Mouse (Mus musculus) cortical plate, adult 2 months (tissue): ENCODE data around the gene Tigar. TPM values are rescaled to one million over a fixed set of nuclear protein-coding genes. Genes with fewer than 3 reads are reported as not detected.

Experiments
- H3K27ac ChIP-seq: fragments of 200-500 bp; 2 replicates; pipeline ENCODE4 v1.5.1; 2012; ENCODE audit warnings: low read length, control low read depth, inconsistent platforms; ENCODE audit not compliant: insufficient read depth
- H3K4me1 ChIP-seq: fragments of 200-500 bp; 2 replicates; pipeline ENCODE4 v1.6.1; 2011; ENCODE audit warnings: low read length; ENCODE audit not compliant: control insufficient read depth, insufficient read depth
- H3K4me3 ChIP-seq: fragments of 200-500 bp; 2 replicates; pipeline ENCODE4 v1.5.1; 2011; ENCODE audit warnings: mild to moderate bottlenecking, low read length, control low read depth; ENCODE audit not compliant: insufficient read depth
- CTCF ChIP-seq: fragments of 200-500 bp; IDR thresholded peaks from 2 replicates; pipeline ENCODE4 v1.5.1; 2011; ENCODE audit warnings: mild to moderate bottlenecking, control low read depth, low read length; ENCODE audit not compliant: insufficient read depth; ENCODE audit errors: extremely low read depth
- POLR2A ChIP-seq: fragments of 200-500 bp; IDR thresholded peaks from 2 replicates; pipeline ENCODE4 v1.6.1; 2011; ENCODE audit warnings: mild to moderate bottlenecking, low read length, control low read depth; ENCODE audit not compliant: insufficient read depth; ENCODE audit errors: extremely low read depth
- polyA plus RNA-seq: library from polyadenylated mRNA; depleted of rRNA; stranded (reverse); fragments of >200 nt; gene quantifications from 2 replicates; pipeline ENCODE4 v1.2.3, GENCODE M21; 2012

Gene Tigar
- polyA plus RNA-seq, 1 experiment: 18.5 TPM

DNA sequence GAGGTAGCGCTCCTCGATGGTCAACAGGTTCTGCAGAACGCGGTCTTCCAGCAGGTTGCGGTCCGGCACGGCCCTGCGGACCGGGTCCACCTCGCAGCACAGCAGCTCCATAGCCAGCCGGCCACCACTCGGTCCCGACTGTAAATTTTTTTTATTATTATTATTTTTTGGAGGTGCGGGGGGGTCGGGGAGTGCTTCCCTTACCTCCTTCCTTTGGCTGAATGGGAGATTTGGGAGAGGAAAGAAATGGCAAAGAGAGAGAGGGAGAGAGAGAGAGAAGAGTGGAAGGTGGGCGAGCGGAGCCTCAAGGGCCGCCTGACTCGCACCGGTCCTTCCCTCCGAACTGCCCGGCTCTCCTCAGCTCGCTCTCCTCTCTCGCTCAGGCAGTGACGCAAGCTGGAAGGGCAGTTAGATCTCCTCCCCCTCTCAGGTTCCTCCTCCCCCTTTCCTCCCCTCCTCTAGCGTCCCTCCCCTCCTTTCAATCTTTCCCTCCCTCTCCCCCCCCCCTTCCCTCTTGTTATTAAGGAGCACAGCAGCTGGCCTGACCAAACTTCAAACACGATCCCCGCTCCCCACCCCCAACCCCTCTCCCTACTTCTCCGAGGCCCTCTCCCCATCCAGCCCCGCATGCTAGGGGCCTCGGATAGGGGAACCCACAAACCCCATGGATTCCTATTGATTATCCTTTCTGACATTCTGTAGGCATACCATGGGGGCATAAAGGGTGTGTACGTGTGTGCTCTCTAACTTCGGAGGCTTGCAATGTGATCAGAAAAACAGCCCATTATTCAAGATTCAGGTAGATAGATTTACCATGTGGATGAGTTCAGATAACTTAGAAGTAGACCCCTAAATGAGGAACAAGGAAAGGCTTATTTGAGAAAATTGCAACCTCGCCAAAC, 41.6 kb upstream of the Tigar start:
- peaks cover 2% of the 10 kb centered on the region; the same call in 1 of the 2 replicates for H3K4me1 ChIP-seq
- peak; percentile 98 for TF ChIP-seq POLR2A
- no peak for TF ChIP-seq CTCF
- peak overlapping the region; percentile 8; the same call in 1 of the 2 replicates for H3K27ac ChIP-seq
- H3K4me3 ChIP-seq: peak overlapping the region; percentile 88

DNA sequence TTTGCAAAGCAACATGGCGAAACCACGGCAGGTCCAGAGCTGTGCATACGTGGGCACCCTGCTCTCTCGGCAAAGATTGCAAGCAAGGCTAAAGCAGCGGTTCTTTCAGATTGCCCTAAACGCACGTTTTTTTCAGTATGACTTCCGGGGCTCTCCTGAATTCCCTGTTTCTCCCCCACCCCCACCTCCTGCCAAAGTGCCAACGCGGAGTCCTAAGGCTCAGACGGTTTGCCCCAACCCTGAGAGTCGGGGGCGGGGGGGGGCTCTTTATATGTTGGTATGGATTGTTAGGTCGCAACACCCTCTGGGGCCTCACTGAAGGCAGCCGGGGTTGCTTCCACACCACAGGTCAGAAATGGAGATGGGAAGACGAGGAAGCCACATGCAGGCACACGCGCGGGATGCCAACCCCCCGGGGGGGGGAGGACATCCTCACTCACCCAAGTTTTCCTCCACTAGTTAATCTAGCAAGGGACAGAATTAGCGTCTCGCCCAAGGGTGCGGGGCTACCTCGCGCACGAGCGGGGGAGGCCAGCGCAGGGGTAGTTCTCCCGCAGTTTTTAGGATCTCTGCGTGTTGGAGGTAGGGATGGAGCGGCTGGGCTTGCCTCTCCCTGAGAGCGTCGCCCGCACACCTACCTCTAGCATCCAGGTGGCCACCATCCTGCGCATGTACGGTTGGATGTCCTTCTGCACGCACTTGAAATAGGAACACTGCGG, 40.7 kb upstream of the Tigar start:
- peak; percentile 40; the same call in 1 of the 2 replicates for TF ChIP-seq POLR2A
- TF ChIP-seq CTCF: no peak
- Histone ChIP-seq H3K27ac (peak overlapping the region; percentile 87), H3K4me3 (peak overlapping the region; percentile 88), H3K4me1 (peaks cover 2% of the 10 kb centered on the region; the same call in 1 of the 2 replicates)

DNA sequence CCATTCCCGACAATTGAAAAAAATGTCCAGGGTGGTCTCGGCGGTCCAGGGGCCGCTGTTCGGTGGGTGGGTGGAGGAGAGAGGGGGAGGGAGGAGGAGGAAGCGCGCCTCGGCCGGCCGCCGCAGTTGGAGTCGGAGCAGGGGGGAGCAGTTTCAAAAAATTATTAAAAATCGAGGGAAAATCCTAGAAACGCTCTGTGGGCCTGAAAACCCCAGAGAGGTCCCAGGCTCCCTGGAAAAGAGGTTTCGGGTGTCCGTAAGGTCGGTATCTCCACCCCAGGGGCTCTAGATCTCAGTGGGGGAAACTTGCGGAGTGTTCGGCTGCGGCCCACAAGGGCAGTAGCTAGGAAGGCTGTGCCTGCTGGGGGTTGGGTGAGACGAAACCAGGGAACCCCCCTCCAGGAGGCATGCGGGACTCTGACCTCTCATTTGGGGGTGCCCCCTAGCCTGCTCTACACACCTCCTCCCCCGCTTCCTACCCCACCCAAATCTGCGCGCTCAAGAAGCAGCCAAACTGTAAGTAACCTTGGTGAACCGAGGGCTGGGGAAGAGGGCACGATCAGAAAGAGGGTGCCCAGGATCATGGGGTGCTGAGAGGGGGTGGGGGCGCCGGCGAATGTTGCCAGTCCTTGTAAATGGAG, 40.1 kb upstream of the Tigar start:
- TF ChIP-seq POLR2A (no peak), CTCF (no peak)
- H3K4me3 ChIP-seq: peak overlapping the region; percentile 88
- peaks cover 2% of the 10 kb centered on the region; the same call in 1 of the 2 replicates for H3K4me1 ChIP-seq
- H3K27ac ChIP-seq: peak overlapping the region; percentile 87

DNA sequence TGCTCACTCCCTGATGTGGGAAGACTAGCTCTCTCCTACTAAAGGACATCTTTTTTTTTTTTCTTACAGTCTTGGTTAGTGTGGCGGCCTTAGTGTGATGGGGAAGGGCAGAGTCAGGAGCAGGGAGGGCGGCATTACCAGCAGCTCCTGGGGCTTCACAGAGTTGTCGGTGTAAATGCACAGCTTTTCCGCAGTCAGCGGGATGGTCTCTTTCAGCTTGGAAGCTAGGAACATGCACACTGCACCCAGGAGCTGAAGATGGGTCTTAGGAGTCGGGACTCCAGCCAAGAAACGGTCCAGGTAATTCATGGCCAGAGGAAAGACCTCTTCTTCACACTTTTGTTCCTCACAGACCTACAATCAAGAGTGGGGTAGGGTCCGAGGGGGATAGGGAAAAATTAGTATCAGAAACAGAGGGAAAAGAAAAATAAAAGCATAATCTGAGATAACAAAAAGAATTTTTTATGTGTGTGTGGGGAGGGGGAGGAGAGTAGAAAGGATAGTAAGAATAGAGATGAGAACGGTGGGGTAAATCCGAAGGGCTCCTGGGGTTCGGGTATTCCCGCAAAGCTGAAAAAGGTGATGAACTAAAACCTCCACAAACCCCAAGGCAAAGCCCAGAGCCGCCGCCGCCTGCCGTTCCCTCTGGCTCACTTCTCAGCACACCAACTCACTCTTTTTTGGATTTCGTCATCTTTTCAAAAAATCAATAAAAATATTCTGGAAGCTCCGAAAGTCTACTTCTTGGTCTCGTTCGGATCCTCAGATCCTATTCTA, 39.4 kb upstream of the Tigar start:
- peak overlapping the region; percentile 88 for H3K4me3 ChIP-seq
- TF ChIP-seq POLR2A (no peak), CTCF (no peak)
- no peaks in the 10 kb centered on the region for H3K4me1 ChIP-seq
- no peak overlapping the region; the same call in 1 of the 2 replicates for H3K27ac ChIP-seq

DNA sequence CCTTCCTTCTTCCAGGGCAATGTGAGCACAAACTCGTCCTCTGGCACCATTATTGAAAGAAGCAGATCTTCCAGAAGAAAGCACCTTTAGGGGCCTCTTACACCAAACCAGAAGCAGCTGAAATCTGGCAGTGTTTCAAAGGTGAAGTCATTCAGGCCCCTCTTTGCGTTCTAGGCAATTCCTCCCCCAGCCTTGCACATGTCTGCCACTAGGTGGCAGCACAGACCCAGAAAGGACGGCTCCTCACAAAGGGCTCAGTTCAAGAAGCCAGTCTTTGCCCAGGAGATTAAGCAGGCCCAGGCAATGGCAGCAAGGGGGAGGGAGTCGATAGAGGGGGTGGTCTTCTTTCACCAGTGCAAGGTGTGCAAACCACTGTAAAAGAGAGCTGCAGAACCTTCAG, 38.3 kb upstream of the Tigar start:
- TF ChIP-seq CTCF: peak; percentile 93
- no peak for TF ChIP-seq POLR2A
- Histone ChIP-seq H3K4me3 (no peak overlapping the region), H3K27ac (no peak overlapping the region), H3K4me1 (no peaks in the 10 kb centered on the region)

DNA sequence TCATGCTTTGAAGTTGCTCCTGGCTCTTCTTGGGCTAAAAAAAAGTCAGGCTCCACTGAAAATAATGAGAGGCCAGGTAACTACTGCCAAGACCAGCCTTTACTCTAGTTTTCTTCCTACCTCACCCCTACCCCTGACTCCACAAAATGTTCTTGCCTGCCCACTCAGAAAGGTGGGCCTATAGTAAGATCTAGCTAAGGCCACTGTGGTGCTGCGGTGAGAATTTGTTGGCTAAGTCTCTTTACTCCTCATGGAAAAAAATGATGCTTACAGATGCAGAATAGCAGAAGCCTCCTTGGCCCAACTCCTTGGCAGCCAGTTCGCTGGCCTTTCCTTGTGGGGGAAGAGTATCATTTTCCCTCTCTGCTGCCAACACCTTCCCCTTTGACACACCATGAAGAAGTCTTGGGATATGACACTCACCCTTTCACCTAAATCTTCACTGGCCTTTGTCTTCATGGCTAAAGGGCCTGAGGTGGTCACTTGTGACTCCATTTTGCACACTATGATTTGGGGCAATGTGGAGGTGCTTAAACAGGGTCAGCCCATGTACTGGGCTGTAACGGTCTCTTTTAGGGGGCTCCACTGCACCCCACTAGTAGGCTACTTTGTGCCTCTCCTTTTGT, 37.1 kb upstream of the Tigar start:
- Histone ChIP-seq H3K4me1 (no peaks in the 10 kb centered on the region), H3K4me3 (no peak overlapping the region), H3K27ac (no peak overlapping the region)
- no peak for TF ChIP-seq CTCF
- TF ChIP-seq POLR2A: no peak

DNA sequence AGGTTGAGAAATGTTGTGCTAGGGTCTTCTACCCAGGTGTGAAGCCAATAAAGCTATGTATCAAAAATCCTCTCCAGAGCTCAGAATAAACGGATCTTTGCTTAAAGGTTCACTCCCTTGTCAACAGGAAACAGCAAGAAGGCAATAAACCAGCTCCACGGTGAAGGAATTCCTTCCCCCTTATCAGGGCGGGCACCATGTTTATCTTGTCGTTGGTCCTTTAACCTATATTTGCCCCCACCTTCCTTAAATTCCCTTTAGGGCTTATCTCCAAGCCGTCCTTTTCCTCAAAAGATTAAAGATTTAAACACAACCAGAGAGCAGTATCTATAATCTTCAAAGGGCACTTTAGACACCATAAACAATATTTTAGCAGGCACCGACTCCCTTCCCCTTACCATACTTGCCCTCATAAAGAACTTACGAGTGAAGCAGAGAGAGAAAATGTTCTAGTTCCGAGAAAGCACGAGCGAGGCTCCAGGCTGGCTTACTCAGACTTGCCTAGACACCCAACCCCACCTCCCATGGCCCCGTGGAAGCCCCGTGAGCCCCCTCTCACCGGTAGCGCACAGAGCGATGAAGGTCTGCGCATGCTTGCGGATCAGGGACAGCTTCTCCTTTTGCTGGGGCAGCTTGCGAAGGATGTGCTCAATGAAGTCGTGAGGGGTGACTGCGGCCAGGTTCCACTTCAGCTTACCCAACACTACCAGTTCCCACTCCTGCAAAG, 36.3 kb upstream of the Tigar start:
- H3K27ac ChIP-seq: no peak overlapping the region
- TF ChIP-seq POLR2A (no peak), CTCF (no peak)
- H3K4me3 ChIP-seq: no peak overlapping the region
- H3K4me1 ChIP-seq: no peaks in the 10 kb centered on the region

DNA sequence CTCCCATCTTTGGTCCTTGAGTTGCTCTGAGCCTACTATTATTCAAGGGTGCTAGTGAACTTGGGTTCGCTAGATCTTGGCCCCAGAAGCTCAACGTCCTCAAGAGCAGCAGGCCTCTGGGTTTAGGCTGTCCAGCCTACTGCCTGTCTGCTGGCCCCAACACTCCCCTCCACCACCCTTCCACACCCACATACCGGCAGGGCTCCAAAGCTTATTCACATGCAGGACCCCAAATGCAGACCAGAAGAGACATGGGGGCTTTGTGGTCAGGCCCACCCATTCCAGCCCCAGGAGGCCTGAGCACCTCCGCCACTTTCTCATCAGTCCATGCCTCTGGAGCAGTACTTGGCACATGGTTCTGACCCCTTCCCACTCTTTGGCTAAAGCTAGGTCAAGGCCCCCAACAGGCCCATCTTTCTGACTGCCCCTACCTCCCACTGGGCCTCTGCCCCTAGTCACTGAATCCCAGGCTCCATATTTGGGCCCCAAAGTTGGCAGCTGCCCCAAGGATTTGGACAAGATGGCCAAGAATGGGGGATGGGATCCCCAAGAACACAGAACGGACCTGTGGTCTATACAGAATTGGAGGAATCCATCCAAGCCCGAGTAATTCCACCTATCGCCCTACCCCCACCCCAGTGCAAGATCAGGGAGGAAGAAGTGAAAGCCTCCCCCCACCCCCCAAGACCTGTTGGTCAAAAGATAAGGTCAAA, 34.4 kb upstream of the Tigar start:
- no peak overlapping the region for H3K4me3 ChIP-seq

More for the DNA sequence above, 34.4 kb upstream of the Tigar start:
- Histone ChIP-seq H3K4me1 (no peaks in the 10 kb centered on the region), H3K27ac (no peak overlapping the region)
- TF ChIP-seq POLR2A (no peak), CTCF (no peak)
